Mouse (Mus musculus): Measurements from ENCODE around the gene Itpr2.

- no peak for TF ChIP-seq CTCF (IDR thresholded peaks at IDR 0.05; ENCODE audit: extremely low read depth, insufficient read length, insufficient replicate concordance, low read depth, low read length)
- no peak for TF ChIP-seq POLR2A (IDR thresholded peaks at IDR 0.05; ENCODE audit: low read depth, low read length)
These were observed 343.3 kb downstream of the Itpr2 start for GRCm38 (mm10) chr6:146158717-146159116.
